Comparison of ENCODE assay signal across 13 mouse cellular contexts in genomic region chr4:97486354-97486753, GRCm38 (mm10).
A peak's percentile ranks its signal among the peaks of the same experiment; 100 is the strongest.
DNase-seq lines count a peak whose midpoint lies in the region; ATAC-seq lines count a peak whose summit lies in the region.
"Had no signal": no experiment of that assay in that cellular context is flagged by ENCODE, and none has a peak within 500 bp of the region (broad histone marks: within the 10 kb centered on the region; RNA-seq: fewer than 3 reads in every experiment).

No protein-coding gene starts in this region.

- H3K4me3 ChIP-seq in heart, embryonic 14.5 days (ENCODE audit: control insufficient read depth in 1 of 2, insufficient read depth in 1 of 2, low read depth in 1 of 2, low read length in 2 of 2), result no peak overlapping the region
- H3K4me3 ChIP-seq in hindbrain, embryonic 12.5 days, result no peak overlapping the region
- H3K4me3 ChIP-seq: lung, embryonic 15.5 days; midbrain, embryonic 15.5 days had no signal

- peak overlapping the region; percentile 18; the same call in 1 of the 2 replicates for H3K4me2 ChIP-seq in heart, embryonic 14.5 days (ENCODE audit: low read length)
- no peak overlapping the region for H3K4me2 ChIP-seq in hindbrain, embryonic 12.5 days (replicated peaks)
- H3K4me2 ChIP-seq: lung, embryonic 15.5 days; midbrain, embryonic 15.5 days had no signal

- H3K27me3 ChIP-seq in heart, embryonic 14.5 days (ENCODE audit: control insufficient read depth, insufficient read depth, low read length), result no peaks in the 10 kb centered on the region
- no peaks in the 10 kb centered on the region for H3K27me3 ChIP-seq in hindbrain, embryonic 12.5 days
- H3K27me3 ChIP-seq: CH12.LX; lung, embryonic 15.5 days; midbrain, embryonic 15.5 days had no signal

- intact Hi-C loops in heart, postnatal 10 days (cut with DNase I), result no loop called here

- 36% methylated on average over 10 of the region's 10 CpGs for WGBS in heart, embryonic 14.5 days
- WGBS in hindbrain, embryonic 12.5 days, result 49% methylated on average over 10 of the region's 10 CpGs

- H3K27ac ChIP-seq in heart, embryonic 14.5 days (replicated peaks in 1 of 2; ENCODE audit: control insufficient read depth in 1 of 2, insufficient read depth in 1 of 2, low read depth in 2 of 2, low read length in 2 of 2), result no peak overlapping the region
- no peak overlapping the region for H3K27ac ChIP-seq in hindbrain, embryonic 12.5 days
- H3K27ac ChIP-seq: lung, embryonic 15.5 days; midbrain, embryonic 15.5 days had no signal

- no peaks in the 10 kb centered on the region for H3K9me3 ChIP-seq in heart, embryonic 14.5 days (ENCODE audit: control insufficient read depth, low read length)
- H3K9me3 ChIP-seq in hindbrain, embryonic 12.5 days (replicated peaks), result no peaks in the 10 kb centered on the region
- H3K9me3 ChIP-seq: lung, embryonic 15.5 days; midbrain, embryonic 15.5 days had no signal

- H3K4me1 ChIP-seq in heart, embryonic 14.5 days (ENCODE audit: control insufficient read depth in 2 of 2, insufficient read depth in 2 of 2, low read length in 2 of 2), result peaks cover 2 to 5% of the 10 kb centered on the region in 2 experiments; a peak in 2 of 4 replicates
- H3K4me1 ChIP-seq in hindbrain, embryonic 12.5 days, result peaks cover 17% of the 10 kb centered on the region
- H3K4me1 ChIP-seq: lung, embryonic 15.5 days; midbrain, embryonic 15.5 days had no signal

- no peak for ATAC-seq in heart, embryonic 14.5 days (ENCODE audit: insufficient number of reproducible peaks, insufficient read depth, low FRiP score, low read depth)
- ATAC-seq in CD4-positive, CD25-positive, alpha-beta regulatory T cell, adult 4 months, result peak; percentile 32
- ATAC-seq in hindbrain, embryonic 12.5 days (ENCODE audit: low FRiP score), result peak; percentile 65
- ATAC-seq: midbrain, embryonic 15.5 days had no signal

- no peak for DNase-seq in heart, postnatal 10 days
- DNase-seq in kidney, postnatal 4 days, result peak; percentile 45 to 46
- DNase-seq in ovary, postnatal 14 days (ENCODE audit: low spot score), result no peak
- no peak for DNase-seq in urinary bladder, postnatal 10 days (ENCODE audit: low spot score)
- no peak for DNase-seq in retina, embryonic 14.5 days (ENCODE audit: low spot score)
- DNase-seq: heart, adult 18-20 months; retina, postnatal 1 day had no signal

- H3K9ac ChIP-seq in heart, embryonic 14.5 days (ENCODE audit: low read length), result no peak overlapping the region
- no peak overlapping the region for H3K9ac ChIP-seq in hindbrain, embryonic 12.5 days
- H3K9ac ChIP-seq: lung, embryonic 15.5 days; midbrain, embryonic 15.5 days had no signal

- H3K36me3 ChIP-seq in heart, embryonic 14.5 days (ENCODE audit: control insufficient read depth, insufficient read depth, low read length), result no peaks in the 10 kb centered on the region
- no peaks in the 10 kb centered on the region for H3K36me3 ChIP-seq in hindbrain, embryonic 12.5 days
- H3K36me3 ChIP-seq: lung, embryonic 15.5 days; midbrain, embryonic 15.5 days had no signal

Comparison
In these comparisons a context has a peak if more than half of its experiments do, and no peak if none do; other contexts are left out.
1. DNase-seq: peak in kidney, postnatal 4 days (2 of 2); none in heart, postnatal 10 days (0 of 2), ovary, postnatal 14 days (single experiment), urinary bladder, postnatal 10 days (single experiment) and retina, embryonic 14.5 days (single experiment).